Mouse (Mus musculus): ENCODE measurements around the gene Fam186a. TPM values are rescaled to one million over a fixed set of nuclear protein-coding genes. Genes with fewer than 3 reads are reported as not detected.

Gene Fam186a
- total RNA-seq, 2 experiments from 2014 or later: not detected

DNA sequence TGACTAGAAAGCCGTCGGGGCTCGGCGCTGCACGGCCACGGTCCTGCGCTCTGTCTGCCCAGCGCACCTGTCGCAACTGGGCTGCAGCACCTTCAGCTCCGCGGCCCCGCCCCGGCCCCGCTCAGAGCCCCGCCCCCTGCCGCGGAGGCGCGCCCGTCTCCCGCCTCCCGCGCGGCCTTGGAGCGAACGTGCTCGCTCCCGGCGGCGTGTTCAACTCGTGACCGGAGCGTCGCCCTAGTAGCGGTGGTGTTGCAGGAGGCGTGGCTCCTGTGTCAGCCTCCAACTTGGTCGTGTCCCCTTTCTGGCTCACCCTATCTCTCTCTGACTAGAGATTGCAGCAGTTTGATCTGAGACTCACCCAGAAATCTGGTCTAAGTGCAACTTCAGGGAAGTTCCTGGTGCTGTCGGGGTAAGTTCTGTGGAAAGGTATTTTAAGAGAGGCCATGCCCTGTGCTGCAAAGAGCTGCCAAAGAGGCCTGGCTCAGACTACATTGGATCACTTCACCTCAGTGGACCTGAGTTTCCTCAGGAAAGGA is 91.5 kb downstream of the Fam186a start, which contains the start of gene Lima1:
TSS of gene Lima1 (minus strand) at position 123 of the 536 bp plus-strand sequence.
- intact Hi-C loops (cut with DNase I): loop anchor here (5.0 kb wide), 1 partner anchor 73 kb away; no protein-coding TSS in a partner anchor
- peak; percentile 90 for DNase-seq

DNA sequence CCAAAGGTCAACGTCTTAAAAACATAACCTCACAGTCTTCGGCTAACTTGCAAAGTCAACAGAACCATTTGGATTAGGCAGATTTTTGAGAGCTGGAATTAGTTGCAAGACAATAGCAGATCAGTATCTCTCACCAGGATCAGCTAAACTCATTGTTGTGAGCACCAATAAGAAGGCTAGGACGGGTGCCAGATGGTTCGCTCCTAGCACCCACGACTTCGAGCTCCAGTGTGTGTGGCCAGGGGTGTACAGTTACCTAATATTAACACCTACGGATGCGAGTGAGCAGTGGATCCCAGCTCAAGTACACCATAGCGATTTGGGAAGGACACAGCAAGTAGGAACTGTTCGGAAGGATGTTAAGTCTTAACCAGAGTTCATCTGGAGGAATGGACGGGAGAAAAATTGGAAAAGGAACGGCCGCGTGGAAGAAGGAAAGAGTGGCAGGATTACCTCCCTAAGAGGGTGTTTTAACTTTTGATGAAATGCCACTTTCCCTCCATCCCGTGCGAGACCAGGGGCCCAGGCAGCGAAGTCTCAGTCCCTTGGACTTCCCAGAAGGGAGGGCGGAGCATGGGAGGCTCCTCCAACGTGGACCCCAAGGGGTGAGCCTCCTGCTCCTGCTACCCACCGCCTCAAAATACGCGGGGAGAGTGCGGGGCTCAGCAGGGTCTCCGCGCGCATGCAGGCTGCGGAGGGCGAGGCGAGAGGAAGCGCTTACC is 92.1 kb downstream of the Fam186a start:
- intact Hi-C loops (cut with DNase I): loop anchor here (5.0 kb wide), 1 partner anchor 72 kb away; no protein-coding TSS in a partner anchor
- peak; percentile 24 to 48 for DNase-seq

DNA sequence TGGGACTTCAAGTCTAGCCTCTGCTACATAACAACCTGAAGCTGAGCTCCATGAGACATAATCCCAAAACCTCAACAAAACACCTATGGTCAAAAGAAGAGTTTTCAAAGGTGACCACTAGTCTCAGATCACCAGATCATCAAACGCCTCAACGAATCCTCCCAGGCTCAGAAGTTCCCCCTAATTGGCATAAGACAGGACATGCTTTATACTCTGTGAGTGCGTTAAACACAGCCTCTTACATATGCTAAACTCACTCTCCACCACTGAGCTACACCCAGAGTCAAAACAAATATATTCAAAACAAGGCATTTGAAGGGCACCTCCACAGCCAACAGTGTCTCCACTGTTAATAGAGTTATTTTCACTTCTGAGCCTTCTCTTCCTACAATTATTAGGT is 94.3 kb downstream of the Fam186a start:
- intact Hi-C loops (cut with DNase I): no loop called here
- no peak for DNase-seq

Other genes with a start within 250 kb of the Fam186a start
- 100 to 1,000 TPM in 1 of 2 experiments, 10 to 100 TPM in 1; 74.8 to 238 TPM for gene Gpd1, start 249.5 kb downstream of the Fam186a start, total RNA-seq (2021)
- 100 to 1,000 TPM; 212 to 221 TPM for gene Cox14, start 241.4 kb downstream of the Fam186a start, total RNA-seq (2021)
- gene Cers5, start 194.2 kb downstream of the Fam186a start, total RNA-seq (2021): 10 to 100 TPM; 26.4 to 28.1 TPM
- 10 to 100 TPM; 27.9 to 32.8 TPM for gene Lima1, start 91.6 kb downstream of the Fam186a start, total RNA-seq (2021)
- gene Larp4, start 3.0 kb upstream of the Fam186a start, total RNA-seq (2021): 10 to 100 TPM; 76.5 to 78.2 TPM
- gene Dip2b, start 71.6 kb upstream of the Fam186a start, total RNA-seq (2021): 10 to 100 TPM; 32.3 to 34.3 TPM